Mouse (Mus musculus) liver, postnatal 0 days (tissue): ENCODE results near the gene Nedd4.

ENCODE experiments used
- CTCF ChIP-seq: sonication (generic); IDR thresholded peaks from 2 replicates; pipeline ENCODE4 v1.5.1; 2016; ENCODE audit warnings: antibody characterized with exemption, low read depth
- EP300 ChIP-seq: IDR thresholded peaks from 2 replicates; pipeline ENCODE4 v1.6.1; 2016; ENCODE audit warnings: antibody characterized with exemption, low read depth, mild to moderate bottlenecking

DNA sequence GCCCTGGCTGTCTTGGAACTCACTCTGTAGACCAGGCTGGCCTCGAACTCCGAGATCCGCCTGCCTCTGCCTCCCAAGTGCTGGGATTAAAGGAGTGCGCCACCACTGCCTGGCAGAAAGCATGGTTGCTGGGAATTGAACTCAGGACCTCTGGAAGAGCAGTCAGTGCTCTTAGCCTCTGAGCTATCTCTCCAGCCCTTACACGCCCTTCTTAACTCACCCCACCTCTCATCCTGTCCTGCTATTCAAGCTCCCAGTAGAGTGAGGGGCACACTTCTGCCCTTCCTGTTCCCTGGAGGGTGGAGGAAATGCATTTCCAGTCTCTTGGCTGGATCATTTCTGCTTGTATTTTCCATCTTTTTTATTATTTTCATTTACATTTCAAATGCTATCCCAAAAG is 15.5 kb downstream of the Nedd4 start:
- TF ChIP-seq EP300 (no peak), CTCF (no peak)
